Mouse (Mus musculus): ENCODE data around the gene Tctn3.

GRCm38 (mm10) chr19:40575438-40575837 is 36.6 kb downstream of the Tctn3 start:
- no peak for TF ChIP-seq CTCF (IDR thresholded peaks at IDR 0.05; ENCODE audit: low read depth)
- no peak for TF ChIP-seq EP300 (optimal IDR thresholded peaks at IDR 0.05)

Measured in stomach, postnatal 0 days (tissue).